Mouse (Mus musculus) gastrocnemius, postnatal 4 days (tissue): ENCODE measurements around the gene Slc2a13. TPM values are rescaled to one million over a fixed set of nuclear protein-coding genes. Genes with fewer than 3 reads are reported as not detected.
A peak's percentile ranks its signal among the peaks of the same experiment; 100 is the strongest.

Experiments used
- DNase-seq, 2 experiments: peaks; one replicate each; pipeline ENCODE4 v3.0.0; 2021 to 2022; ENCODE audit warnings: low spot score in 2 of 2, mixed read lengths in 2 of 2
- total RNA-seq, 2 experiments: library from RNA; stranded (reverse); gene quantifications; 2 replicates each; pipeline ENCODE4 v1.2.3; 2021

The Slc2a13 gene
- total RNA-seq, 2 experiments from 2014 or later, result 5.4 to 5.6 TPM

DNA sequence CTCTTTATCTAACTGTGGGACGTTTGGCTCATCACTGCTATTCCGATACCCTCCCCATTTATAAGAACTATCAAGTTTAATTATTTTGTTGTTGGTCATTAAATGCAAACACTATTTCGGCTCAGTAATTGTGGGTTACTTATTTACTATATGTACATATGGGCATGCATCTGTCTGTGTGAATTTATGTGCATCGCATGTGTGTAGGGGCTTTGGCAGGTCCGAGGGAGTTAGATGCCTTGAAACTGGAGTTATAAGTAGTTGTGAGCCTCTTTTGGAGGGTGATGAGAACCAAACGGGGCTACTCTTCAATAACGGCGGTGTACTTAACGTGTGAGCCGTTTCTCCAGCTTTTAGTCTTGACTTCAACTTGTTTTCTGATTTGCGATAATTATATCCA is 195.5 kb downstream of the Slc2a13 start:
- DNase-seq, result no peak

DNA sequence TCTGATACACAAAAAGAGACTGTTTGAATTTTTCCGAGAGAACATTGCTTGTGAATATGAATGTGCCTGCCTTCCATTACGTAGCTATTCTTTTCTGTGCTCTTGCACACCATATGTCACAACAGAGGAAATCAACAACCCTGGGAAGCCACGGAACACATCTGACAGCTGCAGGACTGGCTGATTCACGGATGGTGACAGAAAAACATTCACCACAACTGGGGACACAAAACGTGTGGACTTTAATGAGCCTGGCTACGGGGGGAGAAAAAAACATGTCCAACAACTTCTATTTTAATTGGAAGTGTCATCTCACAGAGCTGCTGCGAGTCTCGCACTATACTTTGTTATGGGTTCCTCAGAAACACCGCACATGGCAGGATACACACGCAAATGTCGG is 196.0 kb downstream of the Slc2a13 start:
- no peak for DNase-seq

DNA sequence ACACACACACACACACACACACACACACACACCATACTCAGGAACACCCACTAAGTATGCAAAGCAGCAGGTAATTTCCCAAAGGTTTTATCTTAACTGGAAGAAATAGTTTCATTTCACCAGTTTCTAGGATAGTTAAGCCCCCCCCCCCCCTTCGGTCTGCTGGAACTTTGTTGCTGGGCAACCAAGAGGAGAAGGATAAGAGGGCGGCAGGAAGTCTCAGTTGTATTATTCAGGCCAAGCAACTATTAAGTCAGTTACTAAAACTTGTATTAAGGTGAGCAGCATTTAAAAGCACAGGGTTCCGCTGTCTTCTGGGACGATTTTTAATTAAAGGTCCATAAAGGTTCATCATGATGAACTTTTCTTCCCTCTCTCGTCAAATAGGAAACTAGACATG is 198.6 kb downstream of the Slc2a13 start:
- DNase-seq, result no peak

DNA sequence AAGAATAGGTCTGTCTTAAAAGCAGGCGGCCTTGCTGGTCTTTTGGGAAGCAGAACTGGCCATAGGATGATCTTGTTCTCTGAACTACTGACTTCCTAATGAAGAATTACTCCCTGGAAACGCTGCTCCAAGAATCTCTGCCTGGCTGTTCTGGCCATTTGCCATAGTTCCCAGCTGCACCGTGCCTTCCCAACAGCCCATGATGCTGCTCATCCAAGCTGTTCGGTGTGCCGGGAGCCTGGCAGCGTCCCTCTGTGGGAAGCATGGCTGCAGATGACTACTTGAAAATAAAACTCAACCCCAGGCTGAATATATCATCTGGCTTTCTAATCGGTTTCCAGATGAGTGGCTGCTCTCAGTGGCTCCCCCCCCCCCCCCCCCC is 199.9 kb downstream of the Slc2a13 start:
- DNase-seq, result peak; percentile 21 to 68

DNA sequence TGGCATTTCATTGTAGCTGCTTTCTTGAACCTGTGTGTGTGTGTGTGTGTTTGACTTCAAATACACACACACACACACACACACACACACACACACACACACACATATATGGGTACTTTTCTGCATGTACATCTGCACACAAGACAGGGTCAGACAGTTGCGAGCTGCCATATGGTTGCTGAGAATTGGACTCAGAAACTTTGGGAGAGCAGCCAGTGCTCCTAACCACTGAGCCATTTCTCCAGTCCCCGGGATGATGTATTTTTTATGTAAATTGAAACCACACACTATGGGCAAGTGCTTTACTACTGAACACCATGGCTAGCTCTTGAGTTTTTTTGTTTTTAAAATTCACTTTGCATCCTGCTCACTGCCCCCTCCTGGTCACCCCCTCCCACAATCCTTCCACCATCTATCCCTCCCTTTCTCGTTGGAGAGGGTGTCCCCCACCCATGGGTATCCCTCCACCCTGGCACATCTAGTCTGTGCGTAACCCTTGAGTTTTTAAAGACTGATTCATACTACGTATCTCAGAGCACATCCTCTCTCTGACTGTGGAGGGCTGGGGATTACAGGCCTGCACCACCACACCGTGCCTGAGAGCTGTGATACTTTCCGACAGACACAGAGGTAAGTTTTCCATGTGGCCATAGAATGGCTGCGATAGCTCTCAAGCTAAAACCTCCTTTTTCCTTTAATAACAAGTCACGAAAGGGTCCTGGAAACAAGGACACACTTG is 200.4 kb downstream of the Slc2a13 start:
- no peak for DNase-seq

DNA sequence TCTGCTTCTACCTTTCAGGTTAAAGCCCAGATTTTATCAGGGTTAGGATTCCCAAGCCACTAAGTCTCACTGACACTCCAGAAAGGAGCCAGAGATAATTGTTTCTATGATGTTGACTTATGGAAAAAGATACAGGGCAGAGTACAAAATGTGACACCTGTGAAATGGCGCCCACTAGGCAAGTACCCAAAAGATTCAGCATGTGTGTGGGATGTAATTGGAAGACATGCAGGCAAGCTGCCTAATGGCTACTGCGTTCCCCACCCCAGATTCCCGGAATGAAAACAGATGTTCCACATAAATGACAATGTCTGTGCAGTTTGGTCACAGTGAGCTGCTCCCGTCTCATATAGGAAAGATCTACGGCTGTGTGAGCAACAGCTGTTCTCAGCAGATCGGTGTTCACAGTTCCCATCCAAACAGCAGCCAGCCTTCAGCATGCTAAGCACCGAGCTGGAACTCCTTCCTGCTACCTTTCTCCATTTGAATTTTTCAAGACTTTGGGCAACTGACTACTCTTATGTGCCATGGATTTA is 201.1 kb downstream of the Slc2a13 start:
- peak in 1 of 2 experiments; percentile 13 for DNase-seq

DNA sequence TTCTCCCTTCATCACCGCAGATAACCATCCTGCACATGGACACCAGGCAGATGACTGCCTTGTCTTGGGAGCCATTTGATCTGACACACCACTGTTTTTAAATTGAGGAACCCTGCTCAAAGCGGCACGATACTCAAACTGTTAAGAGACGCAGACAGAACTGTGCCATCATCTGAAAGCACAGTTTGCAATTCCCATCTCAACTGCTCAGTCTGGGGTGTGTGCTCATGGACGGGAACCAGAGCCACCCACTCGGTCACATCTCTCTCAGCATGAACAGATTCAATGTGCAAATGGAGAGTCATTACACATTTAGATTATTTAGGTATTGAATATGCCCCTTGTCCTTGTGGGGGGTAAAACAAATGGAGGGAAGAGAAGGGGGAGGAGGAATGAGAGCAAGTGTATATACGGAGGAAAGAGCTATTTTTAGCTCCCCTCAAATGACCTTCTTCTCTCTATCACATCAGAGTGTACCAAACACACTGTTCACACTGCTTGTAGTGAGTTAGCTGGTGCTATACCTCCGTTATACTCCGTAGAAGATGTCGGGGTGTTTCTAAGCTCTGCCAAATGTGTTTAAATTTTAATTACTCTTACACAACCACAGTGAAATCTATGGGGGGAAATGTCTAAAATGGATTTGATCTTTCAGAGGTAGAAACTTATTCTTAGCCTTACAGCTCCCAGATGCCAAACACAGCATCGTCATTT is 203.2 kb downstream of the Slc2a13 start:
- no peak for DNase-seq

DNA sequence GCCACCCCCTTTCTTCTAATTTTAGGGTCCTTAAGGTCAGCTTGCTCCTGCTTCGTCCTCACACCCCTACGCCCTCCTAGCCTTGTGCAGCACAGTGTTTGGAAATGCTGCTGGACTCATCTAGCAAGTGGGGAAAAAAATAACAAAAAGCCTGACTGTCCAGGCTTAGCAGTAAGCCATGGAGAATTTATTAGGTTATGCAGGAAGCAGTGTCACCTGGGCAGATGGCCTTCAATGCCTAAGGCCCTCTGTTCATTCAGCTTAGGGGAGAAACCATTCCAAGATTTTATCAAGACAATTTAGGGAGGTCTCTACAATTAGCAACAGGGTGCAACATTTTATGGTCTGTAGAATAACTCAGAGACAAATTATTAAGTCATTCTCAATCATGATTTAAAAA is 212.6 kb downstream of the Slc2a13 start:
- no peak for DNase-seq

DNA sequence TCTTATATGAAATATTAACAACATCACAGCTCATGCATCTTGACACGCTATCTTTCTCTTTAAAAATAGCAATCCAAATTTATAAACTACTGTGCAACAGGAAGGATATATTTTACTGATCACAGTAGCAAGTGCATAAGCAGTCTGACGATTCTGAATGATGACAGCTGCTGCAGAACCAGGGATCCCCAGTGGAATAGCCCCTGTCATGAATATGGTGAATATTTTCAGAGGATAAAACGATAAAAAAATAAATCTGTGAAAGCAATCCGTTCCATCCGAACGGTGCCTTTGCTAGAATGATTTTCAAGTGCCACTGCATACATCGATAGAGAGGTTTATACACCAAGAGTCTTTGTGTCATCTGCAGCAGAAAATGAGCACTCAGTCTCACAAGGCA is 222.1 kb downstream of the Slc2a13 start:
- no peak for DNase-seq

DNA sequence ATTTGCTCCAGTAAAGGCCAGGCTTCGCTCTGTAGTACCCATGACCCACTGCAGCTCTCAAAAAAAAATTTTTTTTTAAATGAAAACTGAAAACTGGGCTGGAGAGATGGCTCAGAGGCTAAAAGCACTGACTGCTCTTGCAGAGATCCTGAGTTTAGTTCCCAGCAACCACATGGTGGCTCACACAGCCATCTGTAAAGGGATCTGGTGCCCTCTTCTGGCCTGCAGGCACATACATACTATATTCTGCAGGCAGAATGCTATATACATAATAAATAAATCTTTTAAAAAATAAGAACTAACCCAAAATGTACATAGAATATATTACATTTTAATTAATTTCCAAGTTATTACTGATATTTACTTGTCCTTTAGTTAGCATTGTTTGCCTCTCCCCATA is 234.7 kb downstream of the Slc2a13 start:
- DNase-seq, result no peak

DNA sequence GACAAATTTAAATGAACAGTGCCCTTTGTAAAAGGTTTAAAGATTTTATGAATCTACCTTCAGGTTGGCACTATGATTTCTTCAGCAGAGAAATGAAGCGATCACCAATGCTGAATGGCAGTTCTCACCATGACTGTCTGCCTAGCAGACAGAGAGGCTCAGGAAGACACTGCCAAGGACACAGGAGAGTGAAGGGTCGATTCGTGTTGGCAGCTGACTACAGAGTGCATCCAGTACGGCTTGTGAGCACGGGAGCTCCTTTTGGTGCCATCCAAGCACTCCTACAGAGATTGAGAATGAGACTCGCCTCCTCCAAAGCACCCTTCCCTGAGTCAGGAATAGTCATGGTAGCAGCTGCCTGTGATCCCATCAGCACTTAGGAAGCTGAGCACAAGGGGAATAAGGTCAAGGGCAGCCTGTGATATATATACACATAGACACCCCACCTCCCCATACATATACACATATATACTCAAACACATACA is 238.6 kb downstream of the Slc2a13 start:
- no peak for DNase-seq

DNA sequence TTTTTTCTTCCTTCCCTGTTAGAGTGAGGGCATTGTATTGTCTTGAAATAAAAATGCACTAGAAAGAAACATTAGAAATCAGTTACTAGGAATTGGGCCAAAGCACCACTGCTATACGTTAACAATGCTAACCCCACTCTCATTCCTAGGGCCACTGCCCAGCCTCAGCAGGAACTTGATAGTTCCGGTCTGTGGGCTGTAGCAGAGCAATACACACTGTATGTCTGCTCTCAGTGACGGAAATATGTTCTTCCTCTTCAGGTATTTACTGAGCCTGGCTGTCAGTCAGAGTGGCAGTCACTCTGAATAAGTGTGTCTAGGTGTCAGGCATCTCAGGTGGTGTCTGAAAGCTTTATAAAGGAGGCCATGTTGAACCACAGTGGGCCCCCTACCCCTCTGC is 245.3 kb downstream of the Slc2a13 start:
- no peak for DNase-seq

DNA sequence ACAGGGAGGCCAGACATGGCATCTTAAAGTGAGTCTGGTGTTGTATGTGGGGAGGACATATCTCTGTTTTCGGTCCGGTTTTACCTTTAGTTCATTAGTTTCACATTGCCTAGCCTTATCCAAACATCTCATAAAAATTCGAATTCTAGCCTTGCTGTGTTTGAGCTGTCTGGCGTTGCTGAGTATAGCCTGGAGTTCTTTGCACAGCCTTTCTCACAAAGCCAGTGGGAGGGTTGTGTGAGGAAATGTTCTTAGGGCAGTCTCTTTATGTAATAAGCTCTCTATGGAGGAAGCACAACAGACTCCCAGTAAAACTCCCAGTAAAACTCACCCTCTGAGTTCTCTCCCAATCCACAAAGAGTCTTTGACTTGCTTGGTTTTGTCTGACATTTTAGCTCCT is 246.0 kb downstream of the Slc2a13 start:
- DNase-seq, result no peak

DNA sequence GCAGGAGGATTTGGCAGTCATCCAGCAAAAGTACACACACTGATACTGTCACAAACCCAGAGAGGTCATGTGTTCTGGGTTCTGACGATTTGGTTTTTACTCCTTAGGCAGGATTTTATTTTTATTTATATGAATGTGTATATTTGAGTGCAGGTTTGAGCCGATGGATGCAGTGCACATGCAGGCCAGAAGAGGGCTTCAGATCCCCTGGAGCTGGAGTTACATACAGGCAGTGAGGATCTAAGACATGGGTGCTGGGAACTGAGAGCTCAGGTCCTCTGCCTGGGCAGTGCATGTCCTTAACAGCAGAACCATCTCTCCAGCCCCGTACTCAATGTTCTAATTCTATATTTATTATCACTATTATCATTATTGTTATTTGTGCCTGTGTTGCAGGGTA is 253.7 kb downstream of the Slc2a13 start:
- DNase-seq, result no peak

DNA sequence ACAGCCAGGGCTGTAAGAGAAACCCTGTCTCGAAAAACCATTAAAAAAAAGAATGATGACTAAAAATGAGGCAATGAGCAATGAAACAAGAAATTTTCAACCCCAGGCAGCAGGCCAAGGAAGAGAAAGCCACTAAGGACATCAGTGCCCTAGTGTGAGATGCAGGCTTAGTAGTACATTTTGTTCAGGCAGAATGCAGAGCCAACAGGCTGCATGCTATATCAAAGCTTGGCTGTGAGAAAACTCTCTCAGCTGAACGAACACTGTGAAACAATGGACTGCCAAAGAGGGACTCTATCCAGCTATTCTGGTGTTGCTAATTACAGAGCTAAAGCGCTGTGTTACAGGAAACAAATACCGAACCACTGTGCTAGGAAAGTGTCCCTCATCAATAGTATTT is 256.1 kb downstream of the Slc2a13 start:
- peak in 1 of 2 experiments; percentile 37 for DNase-seq

DNA sequence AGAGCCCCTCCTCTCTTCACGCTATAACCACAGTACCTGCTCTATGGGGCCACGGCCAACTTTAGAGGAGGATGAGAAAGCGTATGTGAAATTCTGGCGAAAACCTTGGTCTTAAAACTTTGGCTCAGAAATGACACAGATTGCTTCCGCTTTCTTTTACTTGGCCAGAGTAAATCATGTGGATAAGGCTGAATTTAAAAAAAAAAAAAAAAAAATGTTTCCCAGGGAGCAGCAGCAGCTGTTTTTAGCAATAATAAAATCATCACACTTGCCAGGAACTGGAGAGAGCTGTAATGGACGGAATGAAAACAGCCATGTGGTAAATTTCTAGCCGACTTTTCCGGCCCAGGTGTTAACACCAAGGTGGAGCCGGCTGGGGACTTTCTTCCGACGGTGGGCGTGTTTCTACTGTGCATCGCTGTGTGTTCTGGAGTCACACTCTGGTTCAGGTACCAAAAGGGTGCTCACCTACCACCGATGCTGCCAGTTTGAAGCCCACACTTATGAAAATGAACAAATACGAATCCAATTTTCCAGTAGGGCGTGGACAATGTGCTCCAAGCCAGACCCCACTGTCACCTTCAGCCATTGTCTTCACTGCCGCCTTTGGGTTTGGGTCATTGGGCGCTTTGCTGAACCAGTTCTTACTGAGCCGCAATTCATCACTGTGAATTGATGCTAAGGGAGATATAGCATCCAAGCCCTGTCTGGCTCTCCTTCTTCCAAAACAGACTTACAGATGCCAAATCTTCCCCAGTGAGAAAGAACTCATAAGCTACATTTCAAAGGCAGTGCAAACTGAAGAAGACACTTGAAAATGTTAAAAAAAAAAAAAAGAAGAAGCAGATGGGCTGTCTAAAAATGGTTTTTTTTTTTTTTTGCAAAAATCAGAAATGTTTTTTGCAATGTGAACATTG is 258.4 kb downstream of the Slc2a13 start:
- DNase-seq, result no peak

DNA sequence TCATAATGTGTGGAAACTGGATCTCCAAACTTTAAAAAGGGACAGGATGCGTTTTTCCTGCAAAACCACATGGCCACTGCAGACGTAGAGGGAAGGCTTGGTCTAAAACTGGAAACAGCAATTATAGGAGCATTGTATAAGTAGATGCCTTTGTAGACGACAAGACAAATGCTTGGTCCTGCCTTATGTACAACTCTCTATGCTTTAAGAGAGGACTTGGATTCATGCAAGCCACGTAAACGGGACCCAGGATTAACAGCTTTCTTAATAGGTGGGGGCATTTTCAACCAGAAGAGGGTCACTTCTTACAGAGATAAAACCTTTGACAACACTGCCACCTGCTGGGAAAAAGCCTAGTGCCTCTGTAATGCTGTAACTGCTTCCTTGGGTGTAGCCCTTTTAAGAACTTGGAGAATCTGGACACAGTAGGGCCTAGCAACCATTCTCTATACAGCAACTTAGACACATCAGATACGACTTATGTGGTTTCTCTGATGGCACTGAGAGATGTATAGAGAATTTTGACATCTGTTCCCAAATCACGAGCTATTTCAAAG is 268.7 kb downstream of the Slc2a13 start:
- peak in 1 of 2 experiments; percentile 37 for DNase-seq

DNA sequence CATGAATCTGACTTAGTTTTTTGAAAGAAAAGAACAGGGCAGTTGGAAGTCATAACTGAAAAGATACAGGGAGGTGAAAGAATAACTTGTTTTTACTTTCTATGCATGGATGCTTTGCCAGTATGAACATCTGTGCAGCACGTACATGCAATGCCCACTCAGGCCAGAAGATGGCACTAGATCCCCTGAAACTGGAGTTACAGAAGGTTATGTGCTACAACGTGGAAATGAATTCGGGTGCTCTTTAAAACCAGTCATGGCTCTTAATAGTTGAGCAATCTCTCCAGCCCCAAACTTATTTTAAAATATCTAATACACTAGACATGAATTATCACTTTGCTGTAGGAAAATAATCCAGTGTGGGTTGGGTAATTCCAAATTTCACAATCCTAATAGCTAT is 271.7 kb downstream of the Slc2a13 start:
- DNase-seq, result peak; percentile 76 to 89

DNA sequence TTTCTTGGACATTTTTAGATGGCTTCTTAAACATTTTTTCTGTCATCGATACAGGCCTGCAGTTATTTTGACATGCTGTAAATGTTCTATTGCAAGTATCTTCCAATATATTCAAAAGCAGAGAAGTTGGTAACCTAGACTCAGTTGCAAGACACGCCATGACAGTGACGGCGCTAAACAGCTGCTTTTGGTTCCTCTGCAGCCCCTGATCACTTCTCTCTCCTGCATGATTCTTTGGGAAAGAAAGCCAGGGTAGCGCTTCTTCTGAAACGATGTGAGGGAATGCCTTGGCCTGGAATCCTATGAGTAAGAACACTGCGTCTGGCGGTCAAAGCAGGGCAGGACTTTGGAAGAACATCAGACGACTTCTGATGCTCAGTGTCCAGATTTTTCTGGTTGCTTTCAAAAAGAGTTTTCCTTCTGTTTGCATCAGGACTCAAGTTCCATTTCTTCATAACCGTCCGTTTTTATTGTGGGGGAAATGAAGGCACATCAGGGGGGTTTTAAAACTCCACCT is 273.7 kb downstream of the Slc2a13 start:
- DNase-seq, result no peak

DNA sequence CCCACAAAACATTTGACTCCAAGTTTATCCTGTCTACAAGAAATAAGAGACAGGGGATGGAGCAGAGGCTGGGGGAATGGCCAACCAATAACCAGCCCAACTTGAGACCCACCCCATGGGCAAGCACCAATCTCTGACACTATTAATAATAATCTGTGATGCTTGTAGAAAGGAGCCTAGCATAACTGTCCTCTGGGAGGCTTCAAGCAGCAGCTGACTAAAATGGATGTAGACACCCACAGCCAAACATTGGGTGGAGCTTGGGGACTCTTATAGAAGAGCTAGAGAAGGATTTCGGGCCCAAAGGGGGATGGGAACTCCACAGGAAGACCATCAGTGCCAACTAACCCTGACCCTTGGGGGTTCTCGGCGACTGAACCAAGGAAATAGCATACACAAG is 289.6 kb downstream of the Slc2a13 start:
- no peak for DNase-seq

DNA sequence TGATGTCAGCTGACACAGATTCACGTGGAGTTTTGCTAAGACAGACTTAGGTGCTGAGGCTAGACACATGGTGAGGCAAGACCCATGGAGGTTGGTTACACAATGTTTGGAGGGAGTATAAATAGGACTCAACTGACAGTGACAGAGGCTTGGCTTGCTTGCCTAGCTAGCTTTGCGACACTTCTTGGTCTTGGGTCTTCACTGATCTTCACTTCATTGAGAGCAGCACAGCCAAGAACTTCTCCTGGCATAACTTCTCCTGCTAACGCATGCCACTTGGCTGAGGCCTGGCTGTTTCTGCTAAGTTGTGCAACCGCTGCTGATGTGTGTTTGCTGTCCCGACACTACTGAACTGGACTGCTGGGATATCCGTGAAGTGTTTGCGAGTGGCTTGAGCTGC is 290.2 kb downstream of the Slc2a13 start:
- no peak for DNase-seq
